Mouse (Mus musculus): ENCODE measurements around the gene Aldh8a1. TPM values are rescaled to one million over a fixed set of nuclear protein-coding genes. Genes with fewer than 3 reads are reported as not detected.

Gene Aldh8a1
- total and polyA plus RNA-seq, 3 experiments = 0.22 TPM; not detected in 2

DNA sequence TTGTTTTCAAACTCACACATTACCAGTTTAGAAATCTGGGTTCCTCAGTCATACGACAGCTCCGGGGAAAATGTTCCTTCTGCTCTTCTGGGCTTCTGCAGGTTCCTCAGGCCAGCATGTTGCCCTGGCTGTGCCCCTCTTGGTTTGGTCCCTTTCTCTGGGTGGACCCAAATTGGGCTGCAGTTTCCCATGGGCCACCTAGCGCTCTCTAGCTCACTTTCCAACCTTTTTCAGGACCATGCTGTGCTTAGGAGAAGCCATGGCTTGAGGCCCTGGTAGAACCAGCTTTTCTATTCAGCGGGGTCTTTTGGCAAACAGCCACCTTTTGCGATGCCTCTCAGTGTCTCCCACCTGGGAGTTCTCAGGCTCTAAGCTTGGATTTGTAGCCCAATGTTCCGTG lies 4.8 kb upstream of the Aldh8a1 start:
- H3K4me1 ChIP-seq (ENCODE audit: insufficient read depth, low read depth, low read length) = peaks cover 16% of the 10 kb centered on the region
- no peak overlapping the region for H3K4me3 ChIP-seq (ENCODE audit: low read depth, low read length)
- ATAC-seq (ENCODE audit: extremely low read depth, insufficient number of reproducible peaks, low FRiP score, poor library complexity, severe bottlenecking) (no peak), DNase-seq (ENCODE audit: low spot score) (no peak)
- TF ChIP-seq GATA1 (IDR thresholded peaks at IDR 0.05; ENCODE audit: borderline replicate concordance, low read length) (no peak), POLR2AphosphoS5 (IDR thresholded peaks at IDR 0.05; ENCODE audit: insufficient replicate concordance, low read depth, low read length) (no peak), CTCF (IDR thresholded peaks at IDR 0.05; ENCODE audit: low read depth, low read length) (no peak), TAL1 (conservative IDR thresholded peaks at IDR 0.05; ENCODE audit: low read depth, low read length) (no peak), GATA2 (IDR thresholded peaks at IDR 0.05; ENCODE audit: borderline replicate concordance, low read depth, low read length) (no peak)
- peaks cover 35% of the 10 kb centered on the region for H3K36me3 ChIP-seq (replicated peaks)
- no peaks in the 10 kb centered on the region for H3K9me3 ChIP-seq (replicated peaks)
- H3K27me3 ChIP-seq (ENCODE audit: insufficient read depth, low read length) = no peaks in the 10 kb centered on the region

DNA sequence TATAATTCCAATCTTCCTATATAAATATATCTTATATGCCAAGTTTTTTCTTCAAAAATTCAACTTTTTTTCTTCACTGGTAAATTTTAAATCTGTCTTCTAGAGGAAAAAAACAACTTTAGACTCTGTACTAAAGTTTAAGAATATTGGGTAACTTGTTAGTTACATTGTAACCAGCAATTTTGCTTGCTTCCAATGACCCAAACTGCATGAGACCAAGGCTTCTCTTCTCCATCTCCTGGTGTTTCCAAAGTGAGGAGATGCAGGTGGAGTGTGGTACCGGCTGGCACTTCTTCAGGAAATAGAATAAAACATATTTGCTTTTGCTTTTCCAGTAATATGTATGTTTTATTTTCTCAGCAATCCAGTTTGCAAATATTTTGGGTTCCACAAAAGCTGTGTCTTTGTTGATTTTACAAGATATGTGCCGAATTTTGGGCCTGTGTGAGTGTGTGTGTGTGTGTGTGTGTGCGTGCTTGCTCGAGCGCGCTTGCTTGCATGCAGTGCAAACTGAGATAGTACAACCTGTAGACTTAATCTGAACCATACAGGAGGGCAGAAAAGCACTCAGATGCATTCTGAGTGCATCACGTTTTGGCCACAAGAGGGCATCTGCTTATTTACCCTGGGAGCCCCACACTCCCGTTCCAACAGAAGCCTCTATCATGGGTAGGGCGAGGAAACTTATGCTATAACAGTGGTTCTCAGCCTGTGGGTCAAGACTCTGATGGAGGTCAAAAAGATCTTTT lies 1.3 kb downstream of the Aldh8a1 start:
- Histone ChIP-seq H3K27me3 (ENCODE audit: insufficient read depth, low read length) (peaks cover 10% of the 10 kb centered on the region; the same call in 1 of the 2 replicates), H3K4me1 (ENCODE audit: insufficient read depth, low read depth, low read length) (peaks cover 37% of the 10 kb centered on the region), H3K4me3 (ENCODE audit: low read depth, low read length) (no peak overlapping the region), H3K36me3 (replicated peaks) (no peaks in the 10 kb centered on the region), H3K9me3 (replicated peaks) (no peaks in the 10 kb centered on the region)
- ATAC-seq (ENCODE audit: extremely low read depth, insufficient number of reproducible peaks, low FRiP score, poor library complexity, severe bottlenecking) (no peak), DNase-seq (ENCODE audit: low spot score) (peak; percentile 45)
- peak; percentile 62 for TF ChIP-seq CTCF (IDR thresholded peaks at IDR 0.05; ENCODE audit: low read depth, low read length)
- no peak for TF ChIP-seq GATA2 (IDR thresholded peaks at IDR 0.05; ENCODE audit: borderline replicate concordance, low read depth, low read length)
- TF ChIP-seq TAL1 (conservative IDR thresholded peaks at IDR 0.05; ENCODE audit: low read depth, low read length) = peak; percentile 29; the same call in 1 of the 2 replicates
- no peak for TF ChIP-seq GATA1 (IDR thresholded peaks at IDR 0.05; ENCODE audit: borderline replicate concordance, low read length)
- TF ChIP-seq POLR2AphosphoS5 (IDR thresholded peaks at IDR 0.05; ENCODE audit: insufficient replicate concordance, low read depth, low read length) = no peak

GRCm38 (mm10) chr10:21382914-21383313 lies 5.8 kb downstream of the Aldh8a1 start:
- DNase-seq (ENCODE audit: low spot score) = peak; percentile 53
- H3K36me3 ChIP-seq (replicated peaks) = no peaks in the 10 kb centered on the region
- peaks cover 53% of the 10 kb centered on the region for H3K4me1 ChIP-seq (ENCODE audit: insufficient read depth, low read depth, low read length)
- peak; percentile 24; the same call in 1 of the 2 replicates for TF ChIP-seq CTCF (IDR thresholded peaks at IDR 0.05; ENCODE audit: low read depth, low read length)
- TF ChIP-seq GATA1 (IDR thresholded peaks at IDR 0.05; ENCODE audit: borderline replicate concordance, low read length) = no peak
- no peak for TF ChIP-seq TAL1 (conservative IDR thresholded peaks at IDR 0.05; ENCODE audit: low read depth, low read length)
- TF ChIP-seq GATA2 (IDR thresholded peaks at IDR 0.05; ENCODE audit: borderline replicate concordance, low read depth, low read length) = no peak
- TF ChIP-seq POLR2AphosphoS5 (IDR thresholded peaks at IDR 0.05; ENCODE audit: insufficient replicate concordance, low read depth, low read length) = no peak
- H3K4me3 ChIP-seq (ENCODE audit: low read depth, low read length) = no peak overlapping the region
- no peak for ATAC-seq (ENCODE audit: extremely low read depth, insufficient number of reproducible peaks, low FRiP score, poor library complexity, severe bottlenecking)
- peaks cover 10% of the 10 kb centered on the region; the same call in 1 of the 2 replicates for H3K27me3 ChIP-seq (ENCODE audit: insufficient read depth, low read length)
- no peaks in the 10 kb centered on the region for H3K9me3 ChIP-seq (replicated peaks)

GRCm38 (mm10) chr10:21385111-21385663 lies 8.1 kb downstream of the Aldh8a1 start:
- TF ChIP-seq GATA2 (IDR thresholded peaks at IDR 0.05; ENCODE audit: borderline replicate concordance, low read depth, low read length) (no peak), POLR2AphosphoS5 (IDR thresholded peaks at IDR 0.05; ENCODE audit: insufficient replicate concordance, low read depth, low read length) (no peak), TAL1 (conservative IDR thresholded peaks at IDR 0.05; ENCODE audit: low read depth, low read length) (peak; percentile 60; the same call in 1 of the 2 replicates)
- H3K27me3 ChIP-seq (ENCODE audit: insufficient read depth, low read length) = peaks cover 10% of the 10 kb centered on the region; the same call in 1 of the 2 replicates
- DNase-seq (ENCODE audit: low spot score) = peak; percentile 26
- peak; percentile 45 for ATAC-seq (ENCODE audit: extremely low read depth, insufficient number of reproducible peaks, low FRiP score, poor library complexity, severe bottlenecking)
- H3K4me1 ChIP-seq (ENCODE audit: insufficient read depth, low read depth, low read length) = peaks cover 38% of the 10 kb centered on the region
- no peak overlapping the region; the same call in 1 of the 2 replicates for H3K4me3 ChIP-seq (ENCODE audit: low read depth, low read length)
- H3K36me3 ChIP-seq (replicated peaks) = no peaks in the 10 kb centered on the region
- no peaks in the 10 kb centered on the region for H3K9me3 ChIP-seq (replicated peaks)

GRCm38 (mm10) chr10:21389075-21389474 lies 12.0 kb downstream of the Aldh8a1 start:
- Histone ChIP-seq H3K27me3 (ENCODE audit: insufficient read depth, low read length) (peaks cover 3% of the 10 kb centered on the region), H3K9me3 (replicated peaks) (no peaks in the 10 kb centered on the region), H3K4me1 (ENCODE audit: insufficient read depth, low read depth, low read length) (peaks cover 28% of the 10 kb centered on the region), H3K36me3 (replicated peaks) (no peaks in the 10 kb centered on the region), H3K4me3 (ENCODE audit: low read depth, low read length) (no peak overlapping the region)
- DNase-seq (ENCODE audit: low spot score) = no peak
- no peak for ATAC-seq (ENCODE audit: extremely low read depth, insufficient number of reproducible peaks, low FRiP score, poor library complexity, severe bottlenecking)
- TF ChIP-seq GATA1 (IDR thresholded peaks at IDR 0.05; ENCODE audit: borderline replicate concordance, low read length) (no peak), POLR2AphosphoS5 (IDR thresholded peaks at IDR 0.05; ENCODE audit: insufficient replicate concordance, low read depth, low read length) (no peak), GATA2 (IDR thresholded peaks at IDR 0.05; ENCODE audit: borderline replicate concordance, low read depth, low read length) (no peak), TAL1 (conservative IDR thresholded peaks at IDR 0.05; ENCODE audit: low read depth, low read length) (no peak), CTCF (IDR thresholded peaks at IDR 0.05; ENCODE audit: low read depth, low read length) (no peak)

DNA sequence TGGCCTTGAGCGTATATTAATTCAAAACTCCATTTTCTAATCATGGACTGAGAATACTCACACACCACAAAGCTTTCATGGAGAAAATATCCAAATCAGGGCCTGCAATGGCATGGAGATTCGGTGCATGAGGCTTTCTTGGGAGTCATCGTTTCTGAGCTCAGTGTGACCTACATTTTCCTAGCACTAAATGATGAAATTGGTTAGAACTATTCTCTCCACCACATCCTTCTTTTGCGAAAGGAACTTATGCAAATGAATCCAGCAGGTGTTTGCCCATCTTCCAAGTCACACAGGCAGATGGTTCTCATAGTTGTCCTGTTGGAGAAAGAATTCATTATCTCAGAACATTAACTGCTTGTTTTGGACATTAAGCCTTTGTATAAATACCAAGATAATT lies 13.3 kb downstream of the Aldh8a1 start:
- DNase-seq (ENCODE audit: low spot score) (no peak), ATAC-seq (ENCODE audit: extremely low read depth, insufficient number of reproducible peaks, low FRiP score, poor library complexity, severe bottlenecking) (no peak)
- TF ChIP-seq POLR2AphosphoS5 (IDR thresholded peaks at IDR 0.05; ENCODE audit: insufficient replicate concordance, low read depth, low read length) = no peak
- TF ChIP-seq GATA2 (IDR thresholded peaks at IDR 0.05; ENCODE audit: borderline replicate concordance, low read depth, low read length) = no peak
- no peak for TF ChIP-seq TAL1 (conservative IDR thresholded peaks at IDR 0.05; ENCODE audit: low read depth, low read length)
- TF ChIP-seq CTCF (IDR thresholded peaks at IDR 0.05; ENCODE audit: low read depth, low read length) = no peak
- TF ChIP-seq GATA1 (IDR thresholded peaks at IDR 0.05; ENCODE audit: borderline replicate concordance, low read length) = no peak
- peaks cover 6% of the 10 kb centered on the region for H3K27me3 ChIP-seq (ENCODE audit: insufficient read depth, low read length)
- no peaks in the 10 kb centered on the region for H3K36me3 ChIP-seq (replicated peaks)
- peaks cover 19% of the 10 kb centered on the region for H3K4me1 ChIP-seq (ENCODE audit: insufficient read depth, low read depth, low read length)
- H3K9me3 ChIP-seq (replicated peaks) = no peaks in the 10 kb centered on the region
- no peak overlapping the region for H3K4me3 ChIP-seq (ENCODE audit: low read depth, low read length)
